Mouse (Mus musculus) heart, postnatal 0 days (tissue): ENCODE data around the gene Ggn. TPM values are rescaled to one million over a fixed set of nuclear protein-coding genes. Genes with fewer than 3 reads are reported as not detected.

Experiments
- ATAC-seq: fragments of 200-750 bp; cut with Nextera tagmentation; 2 replicates; pipeline ENCODE4 v1.8.0; 2017; ENCODE audit warnings: low read depth, moderate number of reproducible peaks, moderate library complexity; ENCODE audit not compliant: insufficient read depth
- DNase-seq: peaks from one replicate; pipeline ENCODE4 v3.0.0-alpha.2; 2016; ENCODE audit warnings: low spot score
- H3K27ac ChIP-seq: fragments of 300-500 bp; sonication (generic); 2 replicates; pipeline ENCODE4 v1.5.1; 2014; ENCODE audit warnings: low read depth, mild to moderate bottlenecking
- H3K27me3 ChIP-seq: fragments of 300-500 bp; sonication (generic); 2 replicates; pipeline ENCODE4 v1.6.1; 2014; ENCODE audit warnings: low read length, mixed read lengths; ENCODE audit not compliant: control insufficient read depth, insufficient read depth
- H3K36me3 ChIP-seq: fragments of 300-500 bp; sonication (generic); replicated peaks from 2 replicates; pipeline ENCODE4 v1.6.1; 2014; ENCODE audit warnings: low read length, mixed read lengths; ENCODE audit not compliant: control insufficient read depth, insufficient read depth
- H3K4me1 ChIP-seq: fragments of 300-500 bp; sonication (generic); 2 replicates; pipeline ENCODE4 v1.6.1; 2014; ENCODE audit warnings: antibody characterized with exemption; ENCODE audit not compliant: control insufficient read depth, insufficient read depth
- H3K4me2 ChIP-seq: fragments of 300-500 bp; sonication (generic); 2 replicates; pipeline ENCODE4 v1.6.1; 2014; ENCODE audit warnings: low read depth, mild to moderate bottlenecking, low read length, moderate library complexity
- H3K4me3 ChIP-seq: fragments of 300-500 bp; sonication (generic); 2 replicates; pipeline ENCODE4 v1.5.1; 2014; ENCODE audit warnings: low read depth, low read length
- H3K9ac ChIP-seq: fragments of 300-500 bp; sonication (generic); replicated peaks from 2 replicates; pipeline ENCODE4 v1.6.1; 2014; ENCODE audit warnings: low read depth, low read length, mixed read lengths
- H3K9me3 ChIP-seq: fragments of 300-500 bp; sonication (generic); replicated peaks from 2 replicates; pipeline ENCODE4 v1.6.1; 2016; ENCODE audit warnings: low read length; ENCODE audit not compliant: control insufficient read depth
- CTCF ChIP-seq: IDR thresholded peaks from 2 replicates; pipeline ENCODE4 v1.5.1; 2016; ENCODE audit warnings: antibody characterized with exemption, control low read depth, low read depth
- EP300 ChIP-seq: IDR thresholded peaks from 2 replicates; pipeline ENCODE4 v1.6.1; 2016; ENCODE audit warnings: antibody characterized with exemption, low read depth
- WGBS: fragments of 180-500 bp; shearing (Covaris S2); extraction: QIAGEN DNeasy Blood & Tissue Kit; methylation state at CpG from one replicate; pipeline ENCODE4 v1.1.7; 2014; 5-methylcytosine and 5-hydroxymethylcytosine counted together
- polyA plus RNA-seq: library from polyadenylated mRNA; unstranded; fragments of >200 nt; fragmentation: Nextera tagmentation; extraction: Ambion mirVana; gene quantifications from 2 replicates; pipeline ENCODE4 v1.2.1, GENCODE M21; 2015
- total RNA-seq: library from RNA; depleted of rRNA; stranded (reverse); fragments of >200 nt; gene quantifications from 2 replicates; pipeline ENCODE4 v1.2.3, GENCODE M21; 2014; ENCODE audit warnings: low replicate concordance

Ggn gene
- total and polyA plus RNA-seq, 2 experiments from 2014 or later: 0.14 TPM; not detected in 1

DNA sequence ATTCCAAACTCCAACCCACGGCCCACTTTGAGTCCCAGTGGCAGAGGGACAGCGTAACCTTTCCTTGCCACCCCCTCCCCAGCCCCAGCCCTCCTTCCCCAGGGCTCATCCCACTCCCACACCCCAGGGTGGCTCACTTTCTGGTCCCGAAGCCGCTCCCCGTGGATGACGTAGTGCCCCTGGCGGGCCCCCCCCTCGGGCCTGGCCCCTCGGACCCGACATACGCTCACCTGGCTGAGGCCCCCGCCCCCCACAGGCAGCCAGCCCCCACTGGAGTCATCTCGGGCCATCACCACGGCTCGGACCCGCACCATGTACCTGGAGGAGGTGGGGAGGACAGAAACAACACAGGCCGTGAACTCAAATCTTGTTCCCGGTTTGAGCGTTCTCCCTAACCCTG lies 2.4 kb upstream of the Ggn start:
- H3K4me1 ChIP-seq: peaks cover 16% of the 10 kb centered on the region
- H3K4me3 ChIP-seq: no peak overlapping the region
- H3K9ac ChIP-seq: no peak overlapping the region
- DNase-seq: no peak
- no peak overlapping the region for H3K27ac ChIP-seq
- no peaks in the 10 kb centered on the region for H3K36me3 ChIP-seq
- no peak for ATAC-seq
- TF ChIP-seq EP300 (no peak), CTCF (no peak)
- H3K4me2 ChIP-seq: no peak overlapping the region
- peaks cover 40% of the 10 kb centered on the region for H3K27me3 ChIP-seq
- 19% methylated on average over 19 of the region's 19 CpGs for WGBS
- H3K9me3 ChIP-seq: no peaks in the 10 kb centered on the region

DNA sequence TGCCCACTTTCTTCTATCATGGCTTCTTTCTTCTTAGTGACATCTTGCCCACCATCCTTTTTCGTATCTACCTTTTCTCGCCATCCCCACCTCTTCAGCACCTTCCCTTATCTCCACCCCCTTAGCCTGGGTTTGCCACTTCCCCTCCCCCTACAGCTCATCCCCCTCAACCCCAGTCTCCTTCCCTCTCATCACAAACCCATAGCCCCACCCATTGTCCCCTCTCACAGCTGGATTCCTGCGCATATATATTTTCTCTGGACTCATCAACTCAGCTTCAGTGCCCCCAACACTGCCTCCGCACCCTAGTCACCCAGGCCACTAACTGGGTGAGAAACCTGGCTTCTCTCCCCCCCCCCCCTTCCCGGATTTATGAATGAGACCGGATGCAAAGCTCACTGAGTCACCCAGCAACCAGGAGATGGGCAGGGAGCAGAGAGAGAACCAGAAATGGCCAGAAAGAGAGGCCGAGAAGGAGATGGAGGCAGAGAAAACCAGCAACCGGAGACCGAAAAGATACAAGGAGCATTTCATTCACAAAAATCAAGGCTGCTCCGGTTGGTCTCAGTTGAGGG lies 1.8 kb upstream of the Ggn start:
- H3K9ac ChIP-seq: no peak overlapping the region
- TF ChIP-seq CTCF: no peak
- TF ChIP-seq EP300: no peak
- H3K9me3 ChIP-seq: no peaks in the 10 kb centered on the region
- 0 out of 2 replicates have a peak, but pooled peaks cover under 1% of the 10 kb centered on the region for H3K36me3 ChIP-seq
- H3K4me1 ChIP-seq: peaks cover 16% of the 10 kb centered on the region
- no peak overlapping the region for H3K27ac ChIP-seq
- no peak for DNase-seq
- H3K4me3 ChIP-seq: peak overlapping the region; percentile 59
- 10% methylated on average over 10 of the region's 10 CpGs for WGBS
- peaks cover 45% of the 10 kb centered on the region for H3K27me3 ChIP-seq
- H3K4me2 ChIP-seq: peak overlapping the region; percentile 66
- ATAC-seq: no peak

DNA sequence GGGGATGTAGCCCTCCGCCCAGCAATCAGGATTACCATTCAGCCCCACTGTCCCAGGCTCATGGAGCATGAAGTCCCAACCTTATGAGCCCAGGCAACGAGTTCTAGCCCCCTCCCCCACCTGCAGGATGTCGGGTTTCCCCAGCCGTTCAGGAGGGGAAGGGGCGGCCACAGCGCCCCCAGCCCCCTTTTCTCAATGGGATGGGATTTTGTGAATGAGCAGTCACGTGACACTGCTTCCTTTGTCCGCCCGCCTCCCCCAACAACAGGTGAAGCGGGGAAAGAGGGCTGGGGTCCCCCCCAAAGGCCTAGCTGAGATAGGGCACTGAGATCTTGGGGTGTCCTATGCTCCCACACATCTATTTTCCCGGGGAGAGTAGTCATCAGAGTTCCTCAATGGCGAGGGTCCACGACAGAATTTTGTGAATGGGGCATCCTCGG lies 1.2 kb upstream of the Ggn start:
- H3K9ac ChIP-seq: no peak overlapping the region
- H3K27ac ChIP-seq: no peak overlapping the region
- ATAC-seq (no peak), DNase-seq (no peak)
- TF ChIP-seq EP300 (no peak), CTCF (no peak)
- WGBS: under 1% methylated on average over 13 of the region's 14 CpGs
- peaks cover 6% of the 10 kb centered on the region for H3K36me3 ChIP-seq
- no peaks in the 10 kb centered on the region for H3K9me3 ChIP-seq
- H3K4me3 ChIP-seq: peak overlapping the region; percentile 59
- peaks cover 16% of the 10 kb centered on the region for H3K4me1 ChIP-seq
- peaks cover 50% of the 10 kb centered on the region for H3K27me3 ChIP-seq
- H3K4me2 ChIP-seq: peak overlapping the region; percentile 66

DNA sequence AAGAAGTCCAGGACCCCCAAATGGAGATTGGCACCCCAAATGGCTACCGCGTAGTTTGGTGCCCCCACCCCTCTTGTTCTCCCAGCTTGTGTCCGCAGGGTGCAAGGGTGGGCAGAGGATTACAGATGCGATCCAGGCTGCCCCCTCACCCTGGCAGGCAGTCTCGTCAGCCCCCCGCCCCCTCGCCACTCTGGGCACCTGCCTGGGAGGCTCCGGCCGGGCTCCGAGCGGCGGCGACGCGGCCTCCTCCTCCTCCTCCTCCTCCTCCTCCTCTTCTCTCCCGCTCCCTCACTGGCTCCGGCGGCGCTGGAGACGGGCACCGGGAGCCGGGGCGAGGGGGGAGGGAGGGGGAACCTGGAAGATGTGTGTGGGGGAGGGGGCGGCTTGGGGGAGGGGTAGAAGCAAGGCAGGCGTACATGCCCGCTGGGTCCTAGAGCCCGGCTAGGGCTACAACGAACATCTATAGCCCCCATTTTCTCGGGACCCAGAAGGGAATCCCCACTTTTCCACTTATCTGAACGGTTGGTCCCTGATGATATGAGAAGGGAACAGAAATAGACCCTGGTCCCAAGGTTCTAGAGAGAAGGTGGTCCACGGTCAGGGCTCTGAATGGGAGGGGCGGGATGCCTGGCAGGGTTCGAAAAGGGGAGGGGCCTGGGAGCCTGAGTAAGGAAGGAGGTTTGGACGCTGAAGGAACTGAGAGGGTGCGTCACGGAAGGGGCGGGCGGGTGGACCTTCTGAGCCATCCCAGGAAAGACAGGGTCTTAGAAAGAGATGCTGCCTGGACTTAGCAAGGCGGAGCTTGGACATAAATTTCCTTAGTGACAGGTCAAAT lies 562 bp upstream of the Ggn start:
- WGBS: under 1% methylated on average over 38 of the region's 39 CpGs
- Histone ChIP-seq H3K9me3 (no peaks in the 10 kb centered on the region), H3K27ac (peak overlapping the region; percentile 46), H3K4me3 (peak overlapping the region; percentile 59), H3K9ac (peak overlapping the region; percentile 24), H3K36me3 (peaks cover 13% of the 10 kb centered on the region), H3K4me2 (peak overlapping the region; percentile 66), H3K27me3 (peaks cover 50% of the 10 kb centered on the region), H3K4me1 (peaks cover 16% of the 10 kb centered on the region)
- ATAC-seq (peak; percentile 76), DNase-seq (peak; percentile 75)
- TF ChIP-seq CTCF (no peak), EP300 (no peak)

DNA sequence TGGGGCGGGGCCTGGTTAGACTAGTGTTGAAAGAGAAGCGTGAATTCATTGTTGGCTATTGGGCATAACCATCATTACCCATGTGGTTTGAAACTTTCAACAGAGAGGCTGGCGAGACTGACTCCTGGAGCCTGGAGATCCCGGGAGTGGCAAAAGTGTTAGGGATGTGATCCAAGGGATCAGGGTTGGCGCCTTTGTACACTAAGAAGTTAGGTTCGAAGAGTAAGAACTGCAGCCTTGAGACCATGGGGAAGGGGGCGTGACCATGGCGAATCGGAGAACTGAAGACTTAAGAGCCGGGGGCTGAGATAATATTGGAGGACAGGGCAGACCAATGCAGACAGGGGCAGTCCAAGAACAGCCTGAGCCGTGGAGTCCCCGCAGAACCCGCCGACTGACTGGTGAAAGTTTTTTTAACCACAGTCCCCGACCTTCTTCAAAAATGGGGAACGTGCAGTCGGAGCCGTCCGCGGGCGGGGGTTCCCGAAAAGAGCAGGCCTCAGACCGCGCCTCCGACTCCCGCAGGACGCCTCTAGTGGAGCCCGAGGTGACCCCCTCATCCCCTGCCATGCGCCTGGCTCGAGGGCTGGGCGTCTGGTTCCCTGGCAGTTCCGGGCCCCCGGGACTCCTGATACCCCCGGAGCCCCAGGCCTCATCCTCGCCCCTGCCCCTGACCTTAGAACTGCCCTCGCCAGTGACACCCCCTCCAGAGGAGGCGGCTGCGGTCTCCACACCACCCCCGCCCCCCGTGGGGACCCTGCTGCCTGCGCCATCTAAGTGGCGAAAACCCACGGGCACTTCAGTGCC lies 948 bp downstream of the Ggn start:
- H3K4me1 ChIP-seq: peaks cover 16% of the 10 kb centered on the region
- TF ChIP-seq EP300 (no peak), CTCF (no peak)
- H3K4me3 ChIP-seq: peak overlapping the region; percentile 59
- DNase-seq: peak; percentile 25
- 0 out of 2 replicates have a peak overlapping the region, but pooled peaks have one; percentile 15 for H3K9ac ChIP-seq
- ATAC-seq: no peak
- 4% methylated on average over 42 of the region's 43 CpGs for WGBS
- no peaks in the 10 kb centered on the region for H3K9me3 ChIP-seq
- peaks cover 50% of the 10 kb centered on the region for H3K27me3 ChIP-seq
- peak overlapping the region; percentile 66 for H3K4me2 ChIP-seq
- H3K36me3 ChIP-seq: peaks cover 28% of the 10 kb centered on the region
- no peak overlapping the region for H3K27ac ChIP-seq
